Mouse (Mus musculus): ENCODE results near the gene Sgms1. TPM values are rescaled to one million over a fixed set of nuclear protein-coding genes. Genes with fewer than 3 reads are reported as not detected.
"Not testable (repeated sequence)": the region's sequence is repeated elsewhere in the genome, so short reads cannot be mapped to it uniquely, and the experiment has no call there.

The Sgms1 gene
- polyA plus RNA-seq, 1 experiment: 8.5 TPM

DNA sequence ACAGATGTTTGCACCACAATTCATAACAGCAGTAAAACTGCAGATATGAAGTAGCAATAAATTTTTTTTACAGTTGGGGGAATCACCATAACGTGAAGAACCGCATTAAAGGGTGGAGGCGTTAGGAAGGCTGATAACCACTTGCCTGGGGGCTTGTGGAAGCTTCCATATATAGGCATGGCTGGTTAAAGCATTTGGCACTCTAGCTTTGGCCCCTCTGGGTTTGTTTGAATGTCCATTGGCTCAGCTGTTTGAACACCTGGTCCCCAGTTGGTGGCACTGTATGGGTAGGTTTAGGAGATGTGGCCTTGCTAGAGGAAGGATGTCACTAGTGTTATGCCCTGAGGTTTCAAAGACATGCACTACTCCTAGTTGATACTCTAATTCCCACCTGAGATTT is 27.0 kb downstream of the Sgms1 start:
- Histone ChIP-seq H3K36me3 (ENCODE audit: control insufficient read depth, insufficient read depth) (no peaks in the 10 kb centered on the region), H3K4me3 (no peak overlapping the region), H3K4me2 (ENCODE audit: low read depth) (no peak overlapping the region), H3K27me3 (ENCODE audit: control insufficient read depth, insufficient read depth, insufficient read length) (no peaks in the 10 kb centered on the region), H3ac (ENCODE audit: control insufficient read depth, insufficient read length) (no peak overlapping the region), H3K79me2 (ENCODE audit: control insufficient read depth, insufficient read depth) (peaks cover 4% of the 10 kb centered on the region)
- TF ChIP-seq CEBPB (IDR thresholded peaks at IDR 0.05; ENCODE audit: insufficient read depth, poor library complexity, severe bottlenecking) (no peak), REST (IDR thresholded peaks at IDR 0.05; ENCODE audit: insufficient read depth, insufficient read length) (no peak), E2F4 (IDR thresholded peaks at IDR 0.05; ENCODE audit: insufficient read depth) (no peak), POLR2A (IDR thresholded peaks at IDR 0.05; ENCODE audit: insufficient read length, low read depth) (no peak), USF1 (IDR thresholded peaks at IDR 0.05; ENCODE audit: low read depth) (no peak), MAX (IDR thresholded peaks at IDR 0.05; ENCODE audit: low read depth) (no peak), MYOD1 (IDR thresholded peaks at IDR 0.05; ENCODE audit: control insufficient read depth in 1 of 3, insufficient read length in 2 of 3, low read depth in 2 of 3) (no peak), POLR2AphosphoS2 (IDR thresholded peaks at IDR 0.05; ENCODE audit: insufficient read length, low read depth) (no peak), MYOG (IDR thresholded peaks at IDR 0.05; ENCODE audit: control insufficient read depth in 1 of 3, insufficient read depth in 1 of 3, insufficient read length in 2 of 3, low read depth in 2 of 3) (no peak), TCF3 (IDR thresholded peaks at IDR 0.05; ENCODE audit: insufficient read length, low read depth) (no peak), TCF12 (IDR thresholded peaks at IDR 0.05; ENCODE audit: insufficient read depth, poor library complexity, severe bottlenecking) (no peak)

GRCm38 (mm10) chr19:32360989-32361698 is 28.4 kb downstream of the Sgms1 start:
- H3K4me2 ChIP-seq (ENCODE audit: low read depth): no peak overlapping the region
- TF ChIP-seq MYOG (IDR thresholded peaks at IDR 0.05; ENCODE audit: control insufficient read depth in 1 of 3, insufficient read depth in 1 of 3, insufficient read length in 2 of 3, low read depth in 2 of 3) (no peak), POLR2A (IDR thresholded peaks at IDR 0.05; ENCODE audit: insufficient read length, low read depth) (no peak), POLR2AphosphoS2 (IDR thresholded peaks at IDR 0.05; ENCODE audit: insufficient read length, low read depth) (no peak), E2F4 (IDR thresholded peaks at IDR 0.05; ENCODE audit: insufficient read depth) (no peak), USF1 (IDR thresholded peaks at IDR 0.05; ENCODE audit: low read depth) (no peak), MAX (IDR thresholded peaks at IDR 0.05; ENCODE audit: low read depth) (no peak), CEBPB (IDR thresholded peaks at IDR 0.05; ENCODE audit: insufficient read depth, poor library complexity, severe bottlenecking) (no peak), TCF3 (IDR thresholded peaks at IDR 0.05; ENCODE audit: insufficient read length, low read depth) (no peak)

DNA sequence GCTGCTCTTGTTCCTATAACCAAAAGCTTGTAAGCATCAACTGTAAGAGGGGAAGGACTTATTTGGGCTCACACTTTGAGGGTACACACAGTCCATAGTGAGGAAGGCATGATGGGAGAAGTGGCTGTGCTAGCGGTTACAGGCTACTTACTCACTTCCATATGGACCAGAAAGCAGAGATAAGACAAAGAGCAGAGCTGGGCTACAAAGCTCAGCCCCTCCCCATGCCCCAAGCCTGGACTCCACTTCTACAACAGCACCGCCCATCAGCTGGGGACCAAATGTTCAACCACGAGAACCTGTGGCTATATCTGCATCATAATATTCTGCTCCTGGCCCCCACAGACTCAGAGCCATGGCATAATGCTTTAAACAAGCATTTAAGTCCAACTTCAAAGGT is 29.0 kb downstream of the Sgms1 start:
- Histone ChIP-seq H3K27me3 (ENCODE audit: control insufficient read depth, insufficient read depth, insufficient read length) (no peaks in the 10 kb centered on the region), H3K36me3 (ENCODE audit: control insufficient read depth, insufficient read depth) (no peaks in the 10 kb centered on the region), H3K4me2 (ENCODE audit: low read depth) (no peak overlapping the region), H3K79me2 (ENCODE audit: control insufficient read depth, insufficient read depth) (no peaks in the 10 kb centered on the region), H3ac (ENCODE audit: control insufficient read depth, insufficient read length) (no peak overlapping the region), H3K4me3 (no peak overlapping the region)
- TF ChIP-seq POLR2A (IDR thresholded peaks at IDR 0.05; ENCODE audit: insufficient read length, low read depth) (no peak), MAX (IDR thresholded peaks at IDR 0.05; ENCODE audit: low read depth) (no peak), TCF12 (IDR thresholded peaks at IDR 0.05; ENCODE audit: insufficient read depth, poor library complexity, severe bottlenecking) (no peak), REST (IDR thresholded peaks at IDR 0.05; ENCODE audit: insufficient read depth, insufficient read length) (no peak), SRF (IDR thresholded peaks at IDR 0.05; ENCODE audit: control insufficient read depth, insufficient read length, low read depth) (no peak), E2F4 (IDR thresholded peaks at IDR 0.05; ENCODE audit: insufficient read depth) (no peak), MYOD1 (IDR thresholded peaks at IDR 0.05; ENCODE audit: control insufficient read depth in 1 of 3, insufficient read length in 2 of 3, low read depth in 2 of 3) (no peak), TCF3 (IDR thresholded peaks at IDR 0.05; ENCODE audit: insufficient read length, low read depth) (no peak), MYOG (IDR thresholded peaks at IDR 0.05; ENCODE audit: control insufficient read depth in 1 of 3, insufficient read depth in 1 of 3, insufficient read length in 2 of 3, low read depth in 2 of 3) (no peak), CEBPB (IDR thresholded peaks at IDR 0.05; ENCODE audit: insufficient read depth, poor library complexity, severe bottlenecking) (no peak)

More at GRCm38 (mm10) chr19:32360989-32361698, 28.4 kb downstream of the Sgms1 start:
- H3K27me3 ChIP-seq (ENCODE audit: control insufficient read depth, insufficient read depth, insufficient read length): no peaks in the 10 kb centered on the region
- no peaks in the 10 kb centered on the region for H3K79me2 ChIP-seq (ENCODE audit: control insufficient read depth, insufficient read depth)
- H3K4me3 ChIP-seq: no peak overlapping the region
- H3ac ChIP-seq (ENCODE audit: control insufficient read depth, insufficient read length): no peak overlapping the region
- H3K36me3 ChIP-seq (ENCODE audit: control insufficient read depth, insufficient read depth): no peaks in the 10 kb centered on the region

- H3K4me2 ChIP-seq (ENCODE audit: low read depth): no peak overlapping the region
- no peaks in the 10 kb centered on the region for H3K27me3 ChIP-seq (ENCODE audit: control insufficient read depth, insufficient read depth, insufficient read length)
- no peak overlapping the region for H3ac ChIP-seq (ENCODE audit: control insufficient read depth, insufficient read length)
- H3K79me2 ChIP-seq (ENCODE audit: control insufficient read depth, insufficient read depth): no peaks in the 10 kb centered on the region
- no peak overlapping the region for H3K4me3 ChIP-seq
- TF ChIP-seq MYOD1 (IDR thresholded peaks at IDR 0.05; ENCODE audit: control insufficient read depth in 1 of 3, insufficient read length in 2 of 3, low read depth in 2 of 3) (no peak), TCF3 (IDR thresholded peaks at IDR 0.05; ENCODE audit: insufficient read length, low read depth) (no peak), MYOG (IDR thresholded peaks at IDR 0.05; ENCODE audit: control insufficient read depth in 1 of 3, insufficient read depth in 1 of 3, insufficient read length in 2 of 3, low read depth in 2 of 3) (no peak), REST (IDR thresholded peaks at IDR 0.05; ENCODE audit: insufficient read depth, insufficient read length) (no peak), POLR2AphosphoS2 (IDR thresholded peaks at IDR 0.05; ENCODE audit: insufficient read length, low read depth) (no peak), CEBPB (IDR thresholded peaks at IDR 0.05; ENCODE audit: insufficient read depth, poor library complexity, severe bottlenecking) (no peak), TCF12 (IDR thresholded peaks at IDR 0.05; ENCODE audit: insufficient read depth, poor library complexity, severe bottlenecking) (no peak), SRF (IDR thresholded peaks at IDR 0.05; ENCODE audit: control insufficient read depth, insufficient read length, low read depth) (no peak), USF1 (IDR thresholded peaks at IDR 0.05; ENCODE audit: low read depth) (no peak), POLR2A (IDR thresholded peaks at IDR 0.05; ENCODE audit: insufficient read length, low read depth) (no peak), E2F4 (IDR thresholded peaks at IDR 0.05; ENCODE audit: insufficient read depth) (no peak), MAX (IDR thresholded peaks at IDR 0.05; ENCODE audit: low read depth) (no peak)
- H3K36me3 ChIP-seq (ENCODE audit: control insufficient read depth, insufficient read depth): no peaks in the 10 kb centered on the region
These were observed 30.6 kb downstream of the Sgms1 start for GRCm38 (mm10) chr19:32358699-32359517.

- H3K4me2 ChIP-seq (ENCODE audit: low read depth); H3ac ChIP-seq (ENCODE audit: control insufficient read depth, insufficient read length); H3K36me3 ChIP-seq (ENCODE audit: control insufficient read depth, insufficient read depth): not testable (repeated sequence)
These were observed 31.5 kb downstream of the Sgms1 start for GRCm38 (mm10) chr19:32358011-32358410.

More at GRCm38 (mm10) chr19:32358011-32358410, 31.5 kb downstream of the Sgms1 start:
- not testable (repeated sequence) for H3K4me3 ChIP-seq; H3K79me2 ChIP-seq (ENCODE audit: control insufficient read depth, insufficient read depth); H3K27me3 ChIP-seq (ENCODE audit: control insufficient read depth, insufficient read depth, insufficient read length)

Measured in myocyte (in vitro differentiated cells).